Mouse (Mus musculus): ENCODE measurements at regions not wholly inside any gene's neighbourhood (a gene's known extent, or its start where the extent isn't known, plus 50 kb on each side); places are given as distances from the start of the nearest gene placed in this dataset.

DNA sequence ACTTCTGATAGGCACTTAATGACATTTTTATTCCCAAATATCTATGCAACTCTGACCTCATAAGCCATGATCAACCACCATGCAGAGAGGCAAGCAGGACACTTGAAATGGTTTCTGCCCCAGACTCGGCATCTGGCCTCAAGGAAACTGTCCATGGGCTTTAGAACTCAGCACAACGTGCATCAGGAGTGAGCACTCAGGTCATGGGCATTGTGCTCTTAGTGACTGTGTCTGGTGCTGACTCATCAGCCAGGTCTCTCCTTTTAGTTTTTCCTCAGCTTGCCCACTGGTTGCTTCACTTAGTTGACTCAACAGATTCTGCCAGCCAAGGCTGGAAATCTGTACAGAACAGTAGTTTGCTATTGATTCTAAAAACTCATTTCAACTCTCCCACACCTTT lies 251.1 kb downstream of the Rwdd3 start:
- ATAC-seq (ENCODE audit: insufficient number of reproducible peaks, low FRiP score, low TSS enrichment): no peak

DNA sequence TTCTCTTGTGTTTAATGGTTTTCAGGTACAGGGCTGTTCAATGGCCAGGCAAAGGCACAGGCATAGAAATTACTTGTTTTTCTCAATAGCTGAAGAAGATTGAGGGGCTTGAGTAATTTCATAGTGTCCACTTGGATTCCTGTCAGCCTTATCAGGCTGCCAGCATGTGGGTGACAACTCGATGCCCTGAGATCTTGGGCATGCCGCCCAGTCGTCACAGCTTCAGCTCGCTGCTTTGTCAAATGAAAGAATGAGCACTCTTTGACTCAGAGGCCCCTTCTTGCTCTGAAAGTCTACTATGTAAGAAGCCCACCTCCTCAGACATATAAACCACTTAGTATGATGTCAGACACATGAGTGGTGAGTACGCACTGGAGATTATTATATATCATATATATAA lies 272.6 kb downstream of the Rwdd3 start:
- no peak for ATAC-seq (ENCODE audit: insufficient number of reproducible peaks, low FRiP score, low TSS enrichment)

DNA sequence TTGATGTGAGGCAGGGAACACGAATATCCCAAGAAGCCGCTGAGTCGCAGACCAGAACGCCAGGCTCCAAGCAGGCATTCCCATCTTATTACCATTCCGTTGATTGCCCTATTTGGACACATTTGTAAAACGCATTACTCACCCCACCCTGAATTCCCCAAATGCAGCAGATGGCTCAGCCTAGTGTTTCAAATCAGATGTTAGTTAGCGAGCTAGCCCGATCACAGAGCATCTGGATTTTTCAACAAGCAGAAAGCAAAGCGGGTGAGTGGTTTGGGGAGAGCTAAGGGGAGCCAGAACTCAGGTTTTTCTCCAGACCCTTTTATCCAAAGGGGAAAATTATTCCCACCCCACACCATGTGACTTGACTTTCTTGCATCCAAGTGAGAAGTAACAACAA lies 273.2 kb downstream of the Rwdd3 start:
- ATAC-seq (ENCODE audit: insufficient number of reproducible peaks, low FRiP score, low TSS enrichment): no peak

DNA sequence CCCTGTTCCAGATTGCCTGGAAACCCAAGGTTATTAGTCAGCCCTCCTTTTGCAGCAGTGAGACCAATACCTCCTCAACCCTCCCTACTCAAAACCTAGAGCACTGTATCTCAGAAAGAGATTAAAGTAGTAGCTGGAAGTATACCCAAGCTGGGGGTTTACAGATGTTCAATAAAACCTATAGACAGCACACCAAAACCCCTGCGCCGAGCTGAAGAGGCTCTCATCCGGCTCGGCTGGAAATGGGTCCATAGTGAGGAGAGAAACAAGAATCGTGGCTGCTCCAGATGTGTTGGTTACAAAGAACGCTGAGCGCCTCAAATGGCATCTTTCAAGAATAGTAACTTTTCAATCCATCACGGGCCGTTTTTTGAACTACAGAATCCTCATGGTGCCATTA lies 273.7 kb downstream of the Rwdd3 start:
- ATAC-seq (ENCODE audit: insufficient number of reproducible peaks, low FRiP score, low TSS enrichment): no peak

DNA sequence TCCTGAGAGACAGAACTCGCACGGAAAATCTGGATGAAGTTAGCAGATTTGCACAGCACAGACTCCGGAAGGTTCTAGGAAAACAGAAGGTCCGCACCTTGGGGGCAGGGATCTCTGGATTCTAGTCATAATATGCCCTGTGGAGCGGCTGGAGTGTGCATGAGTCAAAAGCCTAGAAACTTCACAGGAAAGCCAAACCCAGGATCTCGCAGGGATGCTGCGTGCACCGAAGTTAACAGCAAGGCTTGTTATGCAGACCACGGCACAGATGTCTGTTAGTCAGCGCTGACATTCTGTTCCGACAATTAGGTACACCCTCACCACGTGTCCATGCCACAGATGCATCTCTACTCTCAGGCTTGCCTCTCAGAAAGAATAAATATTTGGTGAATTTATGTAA lies 274.3 kb downstream of the Rwdd3 start:
- ATAC-seq (ENCODE audit: insufficient number of reproducible peaks, low FRiP score, low TSS enrichment): peak; percentile 92

DNA sequence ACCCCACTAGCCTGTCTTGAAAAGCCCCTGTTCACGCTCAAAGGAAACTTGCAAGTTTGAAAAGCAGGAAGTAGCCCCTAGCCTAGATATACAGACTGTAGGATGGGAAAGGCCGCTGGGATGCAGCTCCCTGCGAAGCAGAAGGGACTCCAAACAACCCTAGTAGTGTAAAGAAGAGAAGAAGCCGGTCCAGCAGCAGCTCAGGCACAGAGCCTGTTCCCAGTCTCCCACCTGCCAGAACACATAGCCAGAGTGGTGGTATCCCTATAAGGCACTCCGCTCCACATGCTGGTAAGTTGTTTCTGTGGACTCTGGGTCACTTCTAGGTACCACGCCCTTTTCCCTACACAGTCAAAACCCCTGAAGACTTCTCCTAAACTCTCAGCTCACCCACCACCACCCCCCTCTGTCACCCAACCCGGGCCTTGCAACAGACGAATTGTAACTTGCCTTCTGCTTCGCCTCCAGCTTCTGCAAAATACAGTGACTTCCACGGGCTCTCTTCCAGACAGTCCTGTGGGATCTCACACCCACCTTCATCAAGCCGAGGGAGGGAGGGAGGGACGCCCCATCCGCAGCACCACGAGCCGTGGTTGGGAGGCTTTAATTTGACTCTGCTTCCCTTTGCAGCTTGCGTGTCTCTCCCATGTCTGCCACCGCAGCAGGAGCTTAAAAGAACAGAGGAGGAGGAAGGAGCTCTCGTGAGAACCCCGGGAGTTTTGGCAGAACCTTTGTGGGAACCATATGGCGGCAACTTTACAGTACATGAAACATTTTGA lies 285.2 kb downstream of the Rwdd3 start:
- ATAC-seq (ENCODE audit: insufficient number of reproducible peaks, low FRiP score, low TSS enrichment): peak; percentile 41

DNA sequence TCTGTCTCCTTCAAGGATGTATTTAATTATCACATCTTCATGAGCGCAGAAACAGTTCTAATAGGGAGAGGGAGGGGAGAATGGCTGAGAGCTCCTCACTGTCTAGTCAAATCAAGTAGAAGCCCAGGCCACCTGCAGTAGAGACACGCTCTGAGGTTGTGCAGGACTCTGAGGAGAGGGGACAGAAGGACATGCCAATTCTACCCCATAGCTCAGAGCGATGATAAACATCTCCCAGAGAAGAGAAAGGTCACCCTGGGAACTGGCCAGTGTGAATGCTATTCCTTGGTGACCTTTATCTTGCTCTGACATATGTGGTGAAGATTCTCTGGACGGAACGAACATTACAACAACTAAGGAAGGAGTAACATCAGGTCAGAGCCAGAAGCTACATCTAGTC lies 286.1 kb downstream of the Rwdd3 start:
- ATAC-seq (ENCODE audit: insufficient number of reproducible peaks, low FRiP score, low TSS enrichment): peak; percentile 45; the same call in 1 of the 2 replicates

DNA sequence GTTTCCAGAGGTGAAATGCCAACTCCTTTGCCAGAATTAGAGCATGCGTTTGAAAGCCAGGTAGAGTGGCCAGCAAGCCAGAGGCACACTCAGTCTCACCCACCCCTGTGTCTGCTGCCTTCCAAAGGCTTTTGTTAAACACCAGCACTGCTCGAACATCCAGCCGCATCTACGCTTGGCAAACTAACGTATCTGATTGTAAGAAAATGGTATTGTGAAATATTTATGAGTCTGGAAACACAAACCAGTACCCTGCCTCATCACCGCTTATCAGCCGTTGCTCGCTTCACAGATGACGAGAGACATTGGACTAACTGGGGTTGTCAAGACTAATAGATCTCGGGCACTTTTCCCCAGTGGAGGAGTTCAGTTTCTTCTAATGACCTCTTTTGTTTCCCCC lies 287.3 kb downstream of the Rwdd3 start:
- ATAC-seq (ENCODE audit: insufficient number of reproducible peaks, low FRiP score, low TSS enrichment): no peak

DNA sequence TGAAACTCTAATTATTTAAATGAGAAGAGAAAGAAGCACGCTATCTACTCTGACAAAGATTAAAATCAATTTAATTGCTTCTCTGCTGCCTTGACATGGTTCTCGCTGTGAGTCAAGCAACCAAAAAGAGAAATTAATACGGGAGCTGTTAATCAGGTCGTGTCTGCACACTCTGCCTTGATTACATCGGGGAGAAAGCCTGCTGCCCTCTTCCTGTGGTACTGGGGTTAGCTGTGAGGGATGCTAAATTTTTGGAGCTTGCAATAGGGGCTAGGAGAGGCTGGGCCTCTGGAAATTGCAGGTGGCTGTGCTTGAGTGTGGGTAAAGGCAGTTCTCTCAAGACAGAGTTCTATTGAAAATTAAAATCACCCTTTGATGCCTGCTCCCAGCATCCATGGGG lies 287.8 kb downstream of the Rwdd3 start:
- no peak for ATAC-seq (ENCODE audit: insufficient number of reproducible peaks, low FRiP score, low TSS enrichment)

DNA sequence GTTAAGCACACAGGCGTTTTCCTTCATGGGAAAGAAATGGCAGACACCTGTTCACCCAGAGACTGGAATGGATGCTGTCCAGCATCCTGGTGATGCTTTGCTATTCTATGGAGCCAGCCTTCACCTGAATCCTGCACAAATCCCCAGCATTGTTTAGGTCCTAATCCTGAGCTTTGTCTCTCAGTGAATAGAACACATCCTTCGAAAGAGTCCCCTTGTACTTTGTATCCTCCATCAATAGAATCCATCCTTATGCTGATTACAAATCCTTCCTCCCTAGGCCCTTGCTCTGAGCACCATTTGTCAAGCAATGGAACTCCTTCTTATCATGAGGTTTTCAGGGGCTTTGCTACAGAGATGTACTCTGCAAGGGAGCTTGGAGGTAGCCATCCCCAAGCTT lies 292.1 kb downstream of the Rwdd3 start:
- no peak for ATAC-seq (ENCODE audit: insufficient number of reproducible peaks, low FRiP score, low TSS enrichment)

DNA sequence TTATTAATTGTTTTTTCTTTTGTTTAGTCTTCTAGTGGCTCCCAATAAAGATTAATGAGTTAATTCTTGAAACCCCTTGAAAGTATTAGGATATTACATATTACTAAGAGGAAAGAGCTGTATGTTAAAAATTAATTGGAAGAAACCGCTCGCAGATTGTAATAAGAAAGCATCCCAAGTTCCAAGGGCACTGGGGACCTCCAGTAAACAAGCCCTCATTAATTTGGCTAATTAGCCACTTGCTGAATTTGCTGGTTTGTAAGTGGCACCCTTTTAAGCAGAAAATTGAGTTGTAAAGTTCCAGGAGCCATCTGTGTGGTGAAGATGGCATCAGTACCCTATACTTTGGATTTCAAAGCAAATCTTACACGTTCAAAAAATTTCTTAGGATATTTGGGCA lies 295.8 kb downstream of the Rwdd3 start:
- no peak for ATAC-seq (ENCODE audit: insufficient number of reproducible peaks, low FRiP score, low TSS enrichment)

DNA sequence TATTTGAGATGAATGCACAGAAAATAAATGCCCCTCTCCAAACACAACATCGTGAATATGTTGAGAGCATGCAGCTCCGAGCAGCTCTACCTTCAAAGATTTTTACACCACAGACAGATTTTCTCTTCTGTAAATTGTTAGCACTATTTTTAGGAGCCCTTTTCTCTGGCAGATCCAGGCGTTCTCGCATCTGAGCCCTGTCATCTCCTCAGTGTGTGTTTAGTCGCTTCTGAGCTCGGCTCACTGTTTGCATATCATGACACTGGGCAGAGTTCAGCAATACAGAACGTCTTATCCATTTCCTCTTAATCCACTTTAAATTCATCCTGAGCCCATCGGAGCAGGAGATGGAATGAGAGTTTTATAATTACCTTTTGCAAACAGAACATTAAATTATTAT lies 306.5 kb downstream of the Rwdd3 start:
- ATAC-seq (ENCODE audit: insufficient number of reproducible peaks, low FRiP score, low TSS enrichment): peak; percentile 65; the same call in 1 of the 2 replicates

DNA sequence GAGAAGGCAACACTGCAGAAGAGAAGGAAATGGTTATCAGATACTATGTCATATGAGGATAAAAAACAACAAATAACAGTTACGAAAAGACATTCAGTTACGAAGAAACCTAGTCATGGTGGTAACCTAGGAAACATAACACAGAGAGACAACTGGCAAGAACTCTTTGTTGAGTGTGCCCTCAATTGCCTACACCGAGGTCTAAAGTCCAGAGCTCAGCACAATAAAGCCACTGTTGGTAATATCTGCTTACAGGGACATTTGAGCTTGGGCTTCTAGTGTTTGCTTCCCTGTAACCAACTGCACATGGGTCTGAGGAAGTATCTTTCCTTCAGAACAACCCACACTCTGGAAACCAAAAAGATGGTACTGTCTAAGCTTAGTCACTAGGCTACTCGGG lies 309.9 kb downstream of the Rwdd3 start:
- no peak for ATAC-seq (ENCODE audit: insufficient number of reproducible peaks, low FRiP score, low TSS enrichment)

DNA sequence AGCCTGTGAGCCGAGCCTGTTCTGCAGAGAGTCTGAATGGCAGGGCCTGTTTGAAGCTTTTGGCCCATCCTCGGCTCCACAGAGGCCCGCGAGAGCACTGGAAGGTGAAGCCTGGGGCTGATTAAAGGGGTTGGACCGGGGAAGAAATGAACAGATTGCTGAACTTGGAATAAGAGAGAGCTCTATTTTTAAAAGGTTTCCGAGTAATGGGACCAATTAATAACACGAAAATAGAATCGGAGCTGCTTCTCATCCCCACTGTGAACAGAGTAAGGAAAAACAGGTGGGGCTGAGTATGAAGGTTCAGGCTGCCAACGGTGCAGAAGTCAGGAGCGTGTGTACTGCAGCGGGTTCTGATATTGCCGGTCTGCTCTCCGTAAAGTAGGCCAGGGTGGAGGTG lies 313.2 kb downstream of the Rwdd3 start:
- ATAC-seq (ENCODE audit: insufficient number of reproducible peaks, low FRiP score, low TSS enrichment): peak; percentile 99

DNA sequence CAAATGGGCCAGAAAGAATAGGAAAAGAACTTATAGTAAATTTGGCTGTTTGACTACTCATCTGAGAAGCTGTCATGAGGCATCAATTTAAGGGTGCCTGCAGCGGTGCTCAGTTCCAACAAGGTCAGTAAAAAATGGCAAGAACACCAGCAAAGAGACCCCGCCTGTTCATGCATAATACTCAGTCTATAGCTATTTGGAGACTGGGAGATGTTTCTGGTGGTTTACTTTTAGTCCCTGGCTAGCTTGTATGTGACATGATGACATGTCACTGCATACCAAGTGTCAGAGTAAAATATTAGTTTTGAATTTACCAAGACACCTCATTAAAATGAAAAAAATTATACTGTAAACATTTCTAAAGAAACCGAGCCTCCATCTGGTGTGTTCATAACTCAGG lies 317.2 kb downstream of the Rwdd3 start:
- ATAC-seq (ENCODE audit: insufficient number of reproducible peaks, low FRiP score, low TSS enrichment): no peak

DNA sequence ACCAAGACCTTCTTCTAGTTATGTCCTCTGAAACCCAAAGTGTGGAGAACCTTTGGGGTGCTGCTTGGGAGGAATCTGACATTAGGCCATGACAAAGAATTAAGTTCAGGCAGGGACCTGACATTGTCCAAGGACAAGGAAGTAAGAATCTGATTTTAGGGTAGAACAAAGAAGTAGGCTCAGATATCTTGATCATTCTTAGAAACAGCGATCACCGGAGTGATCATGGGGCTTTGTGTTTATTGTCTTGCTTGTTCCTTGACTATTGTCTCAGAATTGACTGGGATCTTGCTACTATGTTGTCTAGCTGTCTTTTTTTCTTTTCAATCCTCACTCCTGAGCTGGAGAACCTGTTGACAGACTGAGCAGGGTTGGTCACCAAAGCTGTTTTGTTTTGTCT lies 327.9 kb downstream of the Rwdd3 start:
- ATAC-seq (ENCODE audit: insufficient number of reproducible peaks, low FRiP score, low TSS enrichment): no peak

DNA sequence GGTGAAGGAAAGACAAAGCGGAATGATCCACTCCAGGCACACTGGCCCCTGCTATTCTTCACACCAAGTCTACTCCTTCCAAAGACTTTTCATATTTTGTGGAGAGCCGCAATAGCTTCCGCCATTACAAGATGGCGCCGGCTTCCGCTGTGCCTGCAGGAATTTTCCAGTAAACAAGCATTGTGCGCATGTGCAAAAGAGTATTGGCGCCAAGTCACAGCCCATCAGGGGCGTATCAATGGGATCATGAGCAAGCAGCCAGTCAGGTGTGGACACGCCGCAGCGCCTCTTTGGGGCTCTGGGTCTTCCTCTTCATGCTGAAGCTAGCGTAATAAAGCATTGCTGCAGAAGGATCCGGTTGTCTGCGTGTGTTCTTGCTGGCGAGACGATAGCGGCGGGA lies 348.0 kb downstream of the Rwdd3 start:
- ATAC-seq (ENCODE audit: insufficient number of reproducible peaks, low FRiP score, low TSS enrichment): no peak

DNA sequence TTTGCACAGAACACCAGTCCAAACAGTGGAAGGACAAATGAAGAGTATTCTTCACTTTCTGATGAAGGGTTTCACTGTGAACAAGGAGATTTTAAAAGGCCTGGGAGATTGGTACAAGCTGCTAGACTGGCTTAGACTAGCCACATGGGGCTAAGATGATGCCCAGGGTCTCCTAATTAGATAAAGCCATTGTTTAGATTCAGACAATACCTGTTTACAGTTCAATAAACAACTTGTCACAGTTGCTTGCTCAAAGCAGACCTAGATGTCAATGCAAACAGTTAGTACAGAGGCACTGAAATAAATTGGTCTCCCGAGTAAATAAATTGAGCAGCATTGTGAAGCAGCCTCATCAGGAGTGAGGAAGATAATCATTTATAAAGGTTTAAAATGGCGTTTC lies 359.6 kb downstream of the Rwdd3 start:
- ATAC-seq (ENCODE audit: insufficient number of reproducible peaks, low FRiP score, low TSS enrichment): no peak

DNA sequence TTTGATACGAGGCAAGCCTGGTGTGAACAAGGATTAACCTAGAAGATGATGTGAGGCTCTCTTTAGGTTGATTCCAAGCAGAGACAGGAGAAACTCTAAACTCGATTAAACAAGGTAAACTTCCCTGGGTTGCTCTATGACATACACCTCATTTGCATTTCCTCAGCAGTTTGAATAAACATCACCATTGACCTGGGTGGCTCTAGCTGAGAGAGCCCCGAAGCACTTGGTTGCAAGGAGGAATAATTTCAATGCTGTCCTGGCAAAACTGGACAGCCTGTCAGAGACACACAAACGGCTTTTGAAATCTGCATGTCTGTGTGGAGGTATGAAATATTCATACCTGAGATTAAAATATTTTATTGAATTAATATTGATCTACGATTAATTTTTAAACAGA lies 361.0 kb downstream of the Rwdd3 start:
- ATAC-seq (ENCODE audit: insufficient number of reproducible peaks, low FRiP score, low TSS enrichment): no peak

DNA sequence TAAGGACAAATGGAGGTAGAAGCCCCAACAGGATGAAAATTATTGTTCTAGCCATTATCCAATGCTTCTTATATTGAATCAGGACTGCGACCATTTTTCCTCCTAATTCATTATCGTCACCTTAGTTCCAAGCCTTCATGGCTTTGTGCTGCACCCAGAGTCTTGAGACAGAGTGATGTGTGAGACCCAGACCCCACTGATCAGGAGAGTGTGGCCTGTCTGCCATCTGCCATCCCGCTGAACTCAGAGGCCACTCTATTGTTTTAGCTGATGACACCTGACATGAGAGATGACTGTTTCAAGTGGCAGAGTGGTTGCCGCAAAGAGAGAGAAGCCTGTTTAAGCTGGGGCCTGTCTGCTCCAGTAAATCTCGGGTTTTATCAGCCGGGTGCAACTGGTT lies 361.4 kb downstream of the Rwdd3 start:
- 0 out of 2 replicates have a peak, but pooled peaks have one; percentile 10 for ATAC-seq (ENCODE audit: insufficient number of reproducible peaks, low FRiP score, low TSS enrichment)

DNA sequence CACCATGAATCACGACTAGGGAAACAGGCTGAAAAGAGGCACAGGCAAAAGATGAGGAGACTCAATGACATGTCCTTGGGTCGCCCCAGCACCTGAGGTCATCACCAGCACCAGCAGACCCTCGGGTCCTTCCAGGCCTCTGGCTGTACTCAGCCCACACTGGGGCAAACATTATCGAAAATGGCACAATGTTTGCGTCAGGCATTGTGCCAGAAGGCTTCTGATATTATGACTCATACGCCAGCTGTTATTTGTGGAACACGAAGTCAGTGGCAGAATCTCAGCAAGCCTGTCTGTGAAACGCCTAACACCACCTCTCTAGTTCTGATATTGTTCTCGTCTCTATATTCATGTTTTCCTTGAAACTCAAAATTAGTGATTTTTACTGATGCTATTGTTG lies 384.8 kb downstream of the Rwdd3 start:
- no peak for ATAC-seq (ENCODE audit: insufficient number of reproducible peaks, low FRiP score, low TSS enrichment)

DNA sequence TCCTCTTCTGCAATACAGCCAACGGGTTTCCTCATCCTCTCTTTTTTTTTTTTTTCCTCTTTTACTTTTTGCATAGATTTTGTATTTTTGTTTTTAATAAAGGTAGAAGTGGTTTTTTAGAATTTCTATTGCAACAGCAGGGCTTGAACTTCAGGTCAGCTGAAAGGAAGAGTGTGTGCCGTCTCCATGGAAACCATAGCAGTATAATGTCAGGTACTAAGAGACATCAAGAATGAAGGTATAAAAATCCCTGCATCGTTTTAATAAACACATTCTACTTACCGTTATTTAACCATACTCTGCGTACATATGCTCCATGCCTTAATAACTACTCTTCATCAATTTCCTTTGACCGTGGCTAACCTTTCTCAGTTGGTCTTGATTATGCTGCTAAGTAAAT lies 390.0 kb downstream of the Rwdd3 start:
- no peak for ATAC-seq (ENCODE audit: insufficient number of reproducible peaks, low FRiP score, low TSS enrichment)

DNA sequence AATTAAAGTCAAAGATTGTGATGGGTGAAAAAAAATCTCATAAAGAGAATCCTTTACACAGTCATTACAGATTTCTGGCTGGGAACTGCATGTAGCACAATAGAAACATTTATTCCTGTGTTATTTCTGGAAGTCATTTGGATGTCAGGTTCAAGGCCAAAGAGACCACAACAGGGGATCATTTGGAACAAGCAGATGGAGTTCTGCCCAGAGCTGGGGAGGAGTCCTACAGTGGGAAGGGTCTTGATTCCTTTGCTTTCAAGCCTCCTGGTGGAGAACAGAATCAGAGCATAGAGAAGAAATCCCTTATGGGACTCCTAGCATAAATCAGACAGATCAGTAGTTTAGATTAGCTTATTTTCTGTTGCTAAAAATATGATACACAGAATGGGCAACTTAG lies 392.4 kb downstream of the Rwdd3 start:
- no peak for ATAC-seq (ENCODE audit: insufficient number of reproducible peaks, low FRiP score, low TSS enrichment)

All from cerebellum, adult (tissue).